Mouse (Mus musculus) spleen, adult 2 months (tissue): ENCODE measurements at regions not wholly inside any gene's neighbourhood (a gene's known extent, or its start where the extent isn't known, plus 50 kb on each side); places are given as distances from the start of the nearest gene placed in this dataset.

Source experiments
- CTCF ChIP-seq: fragments of 200-500 bp; IDR thresholded peaks from 2 replicates; pipeline ENCODE4 v1.5.1; 2011; ENCODE audit warnings: mild to moderate bottlenecking, inconsistent platforms; ENCODE audit not compliant: insufficient read depth, insufficient read length, insufficient replicate concordance; ENCODE audit errors: extremely low read depth
- POLR2A ChIP-seq: fragments of 200-500 bp; IDR thresholded peaks from 2 replicates; pipeline ENCODE4 v1.6.1; 2011; ENCODE audit warnings: low read depth, low read length, inconsistent platforms

DNA sequence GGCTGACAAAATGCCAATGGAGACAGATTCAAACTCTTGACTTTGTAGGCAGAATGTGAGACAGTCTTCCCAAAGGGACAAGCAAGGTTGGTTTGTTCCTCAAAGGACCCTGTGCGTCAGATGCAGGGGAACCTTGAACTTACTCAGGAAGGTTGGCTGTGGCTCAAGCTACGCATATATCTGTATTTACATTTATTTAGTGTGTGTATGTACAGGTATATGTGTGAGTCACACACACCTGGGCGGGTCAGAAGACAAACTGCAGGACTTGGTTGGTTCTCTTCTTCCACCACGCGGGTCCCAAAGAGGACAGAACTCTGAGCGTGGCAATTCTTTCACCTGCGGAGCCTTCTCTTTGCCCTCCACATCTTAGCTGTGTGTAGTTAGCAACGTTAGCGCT, 138.8 kb upstream of the Ubr2 start:
- TF ChIP-seq CTCF (no peak), POLR2A (no peak)
